Mouse (Mus musculus): ENCODE data around the gene Srgap1.

The Srgap1 gene

GRCm38 (mm10) chr10:121962053-121962452 is 85.1 kb downstream of the Srgap1 start:
- no peak for DNase-seq (ENCODE audit: low read depth, low spot score)

GRCm38 (mm10) chr10:121961121-121961893 is 85.8 kb downstream of the Srgap1 start:
- DNase-seq (ENCODE audit: low read depth, low spot score): no peak

- DNase-seq (ENCODE audit: low read depth, low spot score): no peak
These were observed 88.4 kb downstream of the Srgap1 start for GRCm38 (mm10) chr10:121958741-121959140.

- no peak for DNase-seq (ENCODE audit: low read depth, low spot score)
These were observed 90.6 kb downstream of the Srgap1 start for GRCm38 (mm10) chr10:121956505-121956904.

- DNase-seq (ENCODE audit: low read depth, low spot score): no peak
These were observed 91.4 kb downstream of the Srgap1 start for GRCm38 (mm10) chr10:121955730-121956129.

- no peak for DNase-seq (ENCODE audit: low read depth, low spot score)
These were observed 92.2 kb downstream of the Srgap1 start for GRCm38 (mm10) chr10:121954877-121955276.

GRCm38 (mm10) chr10:121953041-121953440 is 94.1 kb downstream of the Srgap1 start:
- DNase-seq (ENCODE audit: low read depth, low spot score): no peak

GRCm38 (mm10) chr10:121946173-121946572 is 100.9 kb downstream of the Srgap1 start:
- DNase-seq (ENCODE audit: low read depth, low spot score): no peak

- DNase-seq (ENCODE audit: low read depth, low spot score): no peak
These were observed 115.2 kb downstream of the Srgap1 start for GRCm38 (mm10) chr10:121931909-121932308.

- no peak for DNase-seq (ENCODE audit: low read depth, low spot score)
These were observed 121.0 kb downstream of the Srgap1 start for GRCm38 (mm10) chr10:121926094-121926493.

- DNase-seq (ENCODE audit: low read depth, low spot score): no peak
These were observed 128.1 kb downstream of the Srgap1 start for GRCm38 (mm10) chr10:121919016-121919415.

- no peak for DNase-seq (ENCODE audit: low read depth, low spot score)
These were observed 128.5 kb downstream of the Srgap1 start for GRCm38 (mm10) chr10:121918579-121918978.

- no peak for DNase-seq (ENCODE audit: low read depth, low spot score)
These were observed 131.6 kb downstream of the Srgap1 start for GRCm38 (mm10) chr10:121915530-121915929.

GRCm38 (mm10) chr10:121904137-121904536 is 143.0 kb downstream of the Srgap1 start:
- DNase-seq (ENCODE audit: low read depth, low spot score): no peak

- DNase-seq (ENCODE audit: low read depth, low spot score): no peak
These were observed 144.5 kb downstream of the Srgap1 start for GRCm38 (mm10) chr10:121902651-121903050.

- no peak for DNase-seq (ENCODE audit: low read depth, low spot score)
These were observed 146.3 kb downstream of the Srgap1 start for GRCm38 (mm10) chr10:121900772-121901171.

- DNase-seq (ENCODE audit: low read depth, low spot score): no peak
These were observed 147.4 kb downstream of the Srgap1 start for GRCm38 (mm10) chr10:121899706-121900105.

- DNase-seq (ENCODE audit: low read depth, low spot score): no peak
These were observed 149.2 kb downstream of the Srgap1 start for GRCm38 (mm10) chr10:121897835-121898370.

- DNase-seq (ENCODE audit: low read depth, low spot score): no peak
These were observed 155.6 kb downstream of the Srgap1 start for GRCm38 (mm10) chr10:121891390-121892067.

GRCm38 (mm10) chr10:121890061-121890460 is 157.1 kb downstream of the Srgap1 start:
- no peak for DNase-seq (ENCODE audit: low read depth, low spot score)

- DNase-seq (ENCODE audit: low read depth, low spot score): no peak
These were observed 160.3 kb downstream of the Srgap1 start for GRCm38 (mm10) chr10:121886805-121887204.

- no peak for DNase-seq (ENCODE audit: low read depth, low spot score)
These were observed 161.4 kb downstream of the Srgap1 start for GRCm38 (mm10) chr10:121885512-121886218.

Data from forelimb bud, embryonic 11.5 days (tissue).